Mouse (Mus musculus) embryonic stem cell, embryonic (primary cell): Measurements from ENCODE around the gene Smim24.

Experiments
- CTCF ChIA-PET, 4 experiments: fragments of 300-600 bp in 2 of 4; fragments of 350-600 bp in 2 of 4; sonication (Branson Sonifier 250); formaldehyde crosslinking; loops; one replicate each; lab custom pipeline; 2022; ENCODE audit warnings: inconsistent platforms in 2 of 4; lab: Charles Lee
- POLR2A ChIA-PET, 4 experiments: fragments of 300-600 bp in 2 of 4; fragments of 350-600 bp in 2 of 4; sonication (Branson Sonifier 250); formaldehyde crosslinking; loops; one replicate each; lab custom pipeline; 2022; ENCODE audit warnings: antibody characterized with exemption in 4 of 4, inconsistent platforms in 1 of 4; lab: Charles Lee

The Smim24 gene

GRCm38 (mm10) chr10:81392781-81393185 lies at the start of gene Smim24:
TSS of gene Smim24 (plus strand) at chr10:81393051.
- POLR2A ChIA-PET: interaction anchor here in 2 of 4 experiments (0.8 to 3.1 kb wide), 10 partner anchors 8 to 91 kb away, joined by 3 to 20 read pairs (median 3); partner anchors contain the start of genes Dohh (in 1 of the 2) and Gm48551 (in 1 of the 2)
- CTCF ChIA-PET: interaction anchor here (0.5 to 4.9 kb wide), 19 partner anchors 8 to 961 kb away, joined by 3 to 75 read pairs (median 4); partner anchors contain the start of genes Dohh (in 2 of the 4), Gm48551 (in 2 of the 4), Fzr1 (in 1 of the 4) and Pip5k1c (in 1 of the 4)

- ChIA-PET CTCF (interaction anchor here in 1 of 4 experiments (7.4 kb wide), 1 partner anchor 54 kb away, joined by 155 read pairs; the partner anchor contains the start of genes Pip5k1c and Tjp3), POLR2A (no interaction called here)
Observed at GRCm38 (mm10) chr10:81344421-81345161, 48.3 kb upstream of the Smim24 start.

GRCm38 (mm10) chr10:81345162-81345534 lies 47.7 kb upstream of the Smim24 start:
- ChIA-PET POLR2A (no interaction called here), CTCF (no interaction called here)

GRCm38 (mm10) chr10:81346453-81347067 lies 46.3 kb upstream of the Smim24 start:
- ChIA-PET CTCF (interaction anchor here (0.5 to 2.2 kb wide), 27 partner anchors 8 to 923 kb away, joined by 3 to 29 read pairs (median 4); partner anchors contain the start of genes Pip5k1c (in 2 of the 4), Abhd17a (in 1 of the 4), Cactin (in 1 of the 4) and Fzr1 (in 1 of the 4)), POLR2A (interaction anchor here (0.5 to 2.5 kb wide), 58 partner anchors 8 to 795 kb away, joined by 3 to 15 read pairs (median 4); partner anchors contain the start of genes Cactin (in 3 of the 4), Fzr1 (in 3 of the 4), Pip5k1c (in 3 of the 4) and Dohh (in 1 of the 4))

- CTCF ChIA-PET: no interaction called here
- POLR2A ChIA-PET: interaction anchor here in 1 of 4 experiments (1.3 kb wide), 1 partner anchor 177 kb away, joined by 3 read pairs; no protein-coding TSS in a partner anchor
Observed at GRCm38 (mm10) chr10:81349146-81349545, 43.7 kb upstream of the Smim24 start.

- CTCF ChIA-PET: interaction anchor here (0.5 to 2.4 kb wide), 44 partner anchors 10 to 388 kb away, joined by 3 to 29 read pairs (median 5); partner anchors contain the start of genes Pip5k1c (in 4 of the 4), Cactin (in 2 of the 4), Tjp3 (in 2 of the 4) and Fzr1 (in 1 of the 4)
- POLR2A ChIA-PET: interaction anchor here in 3 of 4 experiments (0.5 to 1.7 kb wide), 27 partner anchors 9 to 479 kb away, joined by 3 to 15 read pairs (median 4); partner anchors contain the start of genes Cactin (in 2 of the 3), Fzr1 (in 2 of the 3), Pip5k1c (in 2 of the 3) and 4930404N11Rik (in 1 of the 3)
Observed at GRCm38 (mm10) chr10:81349961-81350350, 42.9 kb upstream of the Smim24 start.

GRCm38 (mm10) chr10:81350351-81351063 lies 42.3 kb upstream of the Smim24 start, which contains the start of gene Hmg20b:
TSS of gene Hmg20b (minus strand) at chr10:81350480.
- ChIA-PET POLR2A (interaction anchor here in 3 of 4 experiments (0.5 to 2.1 kb wide), 29 partner anchors 10 to 479 kb away, joined by 3 to 15 read pairs (median 4); partner anchors contain the start of genes Cactin (in 2 of the 3), Fzr1 (in 2 of the 3), Pip5k1c (in 2 of the 3) and 4930404N11Rik (in 1 of the 3)), CTCF (interaction anchor here (0.5 to 2.4 kb wide), 47 partner anchors 10 to 389 kb away, joined by 3 to 29 read pairs (median 5); partner anchors contain the start of genes Pip5k1c (in 4 of the 4), Cactin (in 2 of the 4), Tjp3 (in 2 of the 4) and Fzr1 (in 1 of the 4))

- ChIA-PET CTCF (interaction anchor here in 3 of 4 experiments (0.8 to 2.4 kb wide), 11 partner anchors 9 to 63 kb away, joined by 3 to 25 read pairs (median 6); partner anchors contain the start of genes Pip5k1c (in 2 of the 3), Cactin (in 1 of the 3), Gipc3 (in 1 of the 3) and Tjp3 (in 1 of the 3)), POLR2A (interaction anchor here in 3 of 4 experiments (0.6 to 4.0 kb wide), 16 partner anchors 10 to 954 kb away, joined by 3 to 17 read pairs (median 4); partner anchors contain the start of genes Cactin (in 2 of the 3), Pip5k1c (in 2 of the 3), 4930404N11Rik (in 1 of the 3) and Fzr1 (in 1 of the 3))
Observed at GRCm38 (mm10) chr10:81351678-81352291, 41.1 kb upstream of the Smim24 start.

- ChIA-PET CTCF (interaction anchor here (0.6 to 1.6 kb wide), 17 partner anchors 9 to 1213 kb away, joined by 3 to 10 read pairs (median 3); partner anchors contain the start of genes Pip5k1c (in 2 of the 4) and Gipc3 (in 1 of the 4)), POLR2A (interaction anchor here (0.5 to 4.0 kb wide), 57 partner anchors 8 to 752 kb away, joined by 3 to 17 read pairs (median 4); partner anchors contain the start of genes 4930404N11Rik (in 4 of the 4), Apba3 (in 2 of the 4), Cactin (in 2 of the 4) and Dohh (in 2 of the 4))
Observed at GRCm38 (mm10) chr10:81354738-81355477, 37.9 kb upstream of the Smim24 start.

GRCm38 (mm10) chr10:81355533-81355932 lies 37.3 kb upstream of the Smim24 start:
- POLR2A ChIA-PET: interaction anchor here (0.6 to 4.0 kb wide), 32 partner anchors 9 to 423 kb away, joined by 3 to 17 read pairs (median 5); partner anchors contain the start of genes 4930404N11Rik (in 4 of the 4), Cactin (in 2 of the 4), Fzr1 (in 2 of the 4) and Apba3 (in 1 of the 4)
- CTCF ChIA-PET: interaction anchor here in 3 of 4 experiments (1.0 to 1.6 kb wide), 5 partner anchors 9 to 95 kb away, joined by 3 to 9 read pairs (median 5); partner anchors contain the start of gene Pip5k1c (in 2 of the 3)

- ChIA-PET CTCF (interaction anchor here in 3 of 4 experiments (0.6 to 1.2 kb wide), 7 partner anchors 10 to 1862 kb away, joined by 3 to 5 read pairs (median 3); no protein-coding TSS in a partner anchor), POLR2A (interaction anchor here in 3 of 4 experiments (0.6 to 2.2 kb wide), 14 partner anchors 9 to 427 kb away, joined by 3 to 11 read pairs (median 4); partner anchors contain the start of genes 4930404N11Rik (in 2 of the 3), Cactin (in 1 of the 3), Fzr1 (in 1 of the 3) and Gadd45b (in 1 of the 3))
Observed at GRCm38 (mm10) chr10:81356352-81356990, 36.4 kb upstream of the Smim24 start.

- ChIA-PET CTCF (interaction anchor here in 3 of 4 experiments (0.5 to 1.2 kb wide), 8 partner anchors 9 to 1861 kb away, joined by 3 to 5 read pairs (median 3); no protein-coding TSS in a partner anchor), POLR2A (interaction anchor here in 3 of 4 experiments (0.8 to 2.2 kb wide), 13 partner anchors 8 to 427 kb away, joined by 3 to 11 read pairs (median 5); partner anchors contain the start of genes 4930404N11Rik (in 2 of the 3), Cactin (in 1 of the 3), Fzr1 (in 1 of the 3) and Gadd45b (in 1 of the 3))
Observed at GRCm38 (mm10) chr10:81356991-81357844, 35.6 kb upstream of the Smim24 start, which contains the start of gene Mfsd12. TSS of gene Mfsd12 (plus strand) at chr10:81357491.

GRCm38 (mm10) chr10:81358209-81358608 lies 34.6 kb upstream of the Smim24 start:
- ChIA-PET POLR2A (interaction anchor here in 2 of 4 experiments (0.6 to 5.1 kb wide), 7 partner anchors 8 to 41 kb away, joined by 3 to 31 read pairs (median 5); partner anchors contain the start of genes Fzr1 (in 2 of the 2), 4930404N11Rik (in 1 of the 2) and Cactin (in 1 of the 2)), CTCF (interaction anchor here in 2 of 4 experiments (0.7 to 1.3 kb wide), 3 partner anchors 12 to 166 kb away, joined by 3 to 5 read pairs (median 3); partner anchors contain the start of gene Pip5k1c (in 1 of the 2))
